Mouse (Mus musculus) kidney, adult 2 months (tissue): ENCODE results near the gene Atxn3.

Experiments
- CTCF ChIP-seq: fragments of 200-500 bp; conservative IDR thresholded peaks from 2 replicates; pipeline ENCODE4 v1.5.1; 2011; ENCODE audit warnings: low read depth, mild to moderate bottlenecking, control low read depth, low read length, moderate library complexity, mixed read lengths; ENCODE audit not compliant: insufficient read depth, insufficient read length
- POLR2A ChIP-seq: fragments of 200-500 bp; IDR thresholded peaks from one replicate; pipeline ENCODE4 v1.6.1; 2011; ENCODE audit warnings: low read depth, low read length, control low read depth

- TF ChIP-seq CTCF (no peak), POLR2A (no peak)
These were observed 46.7 kb downstream of the Atxn3 start for GRCm38 (mm10) chr12:101911346-101911745.
